ENCODE assay signal across 8 mouse cellular contexts in genomic region chr11:96977606-96978400, GRCm38 (mm10). TPM values are rescaled to one million over a fixed set of nuclear protein-coding genes. Genes with fewer than 3 reads are reported as not detected.
A peak's percentile ranks its signal among the peaks of the same experiment; 100 is the strongest.
DNase-seq lines count a peak whose midpoint lies in the region; TF ChIP-seq lines count a peak whose summit lies in the region.

No protein-coding gene starts in this region.

- TF ChIP-seq CTCF in cortical plate, adult 2 months (IDR thresholded peaks at IDR 0.05; ENCODE audit: extremely low read depth, insufficient read depth, low read length), result no peak

- DNase-seq in adipocyte (ENCODE audit: low spot score), result peak; percentile 100
- DNase-seq in gastrocnemius, adult 8-10 months (ENCODE audit: low spot score in 2 of 2), result peak; percentile 98 to 99
- DNase-seq in hindlimb bud, embryonic 11.5 days (ENCODE audit: extremely low spot score, low read depth, low spot score), result peak; percentile 100
- peak; percentile 99 to 100 for DNase-seq in left cerebral cortex, adult 8-10 months (ENCODE audit: low spot score in 2 of 2)
- DNase-seq in right cerebral cortex, postnatal 10 days (ENCODE audit: low spot score in 2 of 2), result peak; percentile 99 to 100
- peak; percentile 98 to 99 for DNase-seq in urinary bladder, postnatal 4 days (ENCODE audit: low spot score in 2 of 2)

- peaks cover 5% of the 10 kb centered on the region for H3K4me1 ChIP-seq in cortical plate, adult 2 months (ENCODE audit: control insufficient read depth, insufficient read depth, low read length)
- peaks cover 75% of the 10 kb centered on the region for H3K4me1 ChIP-seq in megakaryocyte, embryonic 14.5 days

- peaks cover 5% of the 10 kb centered on the region for H3K36me3 ChIP-seq in megakaryocyte, embryonic 14.5 days (replicated peaks; ENCODE audit: low read length)

- peaks cover 9% of the 10 kb centered on the region for H3K27me3 ChIP-seq in megakaryocyte, embryonic 14.5 days (replicated peaks)

- H3K9me3 ChIP-seq in megakaryocyte, embryonic 14.5 days, result no peaks in the 10 kb centered on the region

- TF ChIP-seq POLR2A in cortical plate, adult 2 months (IDR thresholded peaks at IDR 0.05; ENCODE audit: extremely low read depth, insufficient read depth, low read length), result peak; percentile 93

- peak overlapping the region; percentile 92 for H3K4me3 ChIP-seq in cortical plate, adult 2 months (ENCODE audit: insufficient read depth, low read length)
- H3K4me3 ChIP-seq in megakaryocyte, embryonic 14.5 days (replicated peaks), result peak overlapping the region; percentile 92

- peak overlapping the region; percentile 100 for H3K27ac ChIP-seq in cortical plate, adult 2 months (ENCODE audit: insufficient read depth, low read length)

RNA-seq across cellular contexts. Expression of gene Sp2, which starts 5.0 kb away (rescaled TPM):
- polyA plus RNA-seq in cortical plate, adult 2 months (2012; rRNA removed), result 10.3 and 10.4 TPM in 2 replicates
- 10 to 100 TPM in 2 of 4 experiments, 1 to 10 TPM in 2; 8.6 to 12.5 (median 10.4) TPM for total RNA-seq in gastrocnemius, adult 8-10 months (2022)
- total RNA-seq in left cerebral cortex, adult 8-10 months (2022), result 10 to 100 TPM; 10.7 to 15.0 (median 13.0) TPM
- 34.2 and 36.6 TPM in 2 replicates for polyA plus RNA-seq in megakaryocyte, embryonic 14.5 days (2012; ENCODE audit: insufficient read depth, low replicate concordance)

RNA-seq across cellular contexts. Expression of gene Pnpo, which starts 34.0 kb away (rescaled TPM):
- polyA plus RNA-seq in cortical plate, adult 2 months (2012; rRNA removed), result 40.8 and 41.4 TPM in 2 replicates
- total RNA-seq in gastrocnemius, adult 8-10 months (2022), result 1 to 10 TPM; 7.4 to 9.3 (median 8.0) TPM
- 10 to 100 TPM; 43.7 to 51.2 (median 48.6) TPM for total RNA-seq in left cerebral cortex, adult 8-10 months (2022)
- 2.0 and 16.6 TPM in 2 replicates for polyA plus RNA-seq in megakaryocyte, embryonic 14.5 days (2012; ENCODE audit: insufficient read depth, low replicate concordance)

RNA-seq across cellular contexts. Expression of gene Sp6, which starts 35.4 kb away (rescaled TPM):
- 0.69 and 0.85 TPM in 2 replicates for polyA plus RNA-seq in cortical plate, adult 2 months (2012; rRNA removed)
- under 1 TPM in 2 of 4 experiments, not detected in 2; 0.07 to 0.13 TPM for total RNA-seq in gastrocnemius, adult 8-10 months (2022)
- 1 to 10 TPM; 1.1 to 2.0 (median 1.3) TPM for total RNA-seq in left cerebral cortex, adult 8-10 months (2022)
- 0.77 and 1.4 TPM in 2 replicates for polyA plus RNA-seq in megakaryocyte, embryonic 14.5 days (2012; ENCODE audit: insufficient read depth, low replicate concordance)

RNA-seq across cellular contexts. Expression of gene Prr15l, which starts 49.9 kb away (rescaled TPM):
- not detected in 2 replicates for polyA plus RNA-seq in cortical plate, adult 2 months (2012; rRNA removed)
- not detected for total RNA-seq in gastrocnemius, adult 8-10 months (2022)
- not detected for total RNA-seq in left cerebral cortex, adult 8-10 months (2022)
- polyA plus RNA-seq in megakaryocyte, embryonic 14.5 days (2012; ENCODE audit: insufficient read depth, low replicate concordance), result not detected in 2 replicates

RNA-seq across cellular contexts. Expression of gene Scrn2, which starts 51.9 kb away (rescaled TPM):
- 4.4 and 6.3 TPM in 2 replicates for polyA plus RNA-seq in cortical plate, adult 2 months (2012; rRNA removed)
- 10 to 100 TPM; 13.0 to 14.4 (median 13.6) TPM for total RNA-seq in gastrocnemius, adult 8-10 months (2022)
- total RNA-seq in left cerebral cortex, adult 8-10 months (2022), result 1 to 10 TPM; 5.0 to 6.1 (median 5.4) TPM
- 4.5 and 11.2 TPM in 2 replicates for polyA plus RNA-seq in megakaryocyte, embryonic 14.5 days (2012; ENCODE audit: insufficient read depth, low replicate concordance)

Comparison
In these comparisons a context has a peak if more than half of its experiments do, and no peak if none do; other contexts are left out.
1. Peak in every context shown above with its lines: DNase-seq, H3K4me3 ChIP-seq and H3K27ac ChIP-seq.
2. RNA of gene Pnpo, which starts 34.0 kb away (total RNA-seq): 43.7 to 51.2 TPM in left cerebral cortex, adult 8-10 months; 7.4 to 9.3 TPM in gastrocnemius, adult 8-10 months; every median in the first group is over 4 times any median in the second.